Mouse (Mus musculus): ENCODE results near the gene Vwa1. TPM values are rescaled to one million over a fixed set of nuclear protein-coding genes. Genes with fewer than 3 reads are reported as not detected.

The Vwa1 gene
- total RNA-seq (2023), result 0.14 TPM in 1 of 4 replicates, not detected in the others

DNA sequence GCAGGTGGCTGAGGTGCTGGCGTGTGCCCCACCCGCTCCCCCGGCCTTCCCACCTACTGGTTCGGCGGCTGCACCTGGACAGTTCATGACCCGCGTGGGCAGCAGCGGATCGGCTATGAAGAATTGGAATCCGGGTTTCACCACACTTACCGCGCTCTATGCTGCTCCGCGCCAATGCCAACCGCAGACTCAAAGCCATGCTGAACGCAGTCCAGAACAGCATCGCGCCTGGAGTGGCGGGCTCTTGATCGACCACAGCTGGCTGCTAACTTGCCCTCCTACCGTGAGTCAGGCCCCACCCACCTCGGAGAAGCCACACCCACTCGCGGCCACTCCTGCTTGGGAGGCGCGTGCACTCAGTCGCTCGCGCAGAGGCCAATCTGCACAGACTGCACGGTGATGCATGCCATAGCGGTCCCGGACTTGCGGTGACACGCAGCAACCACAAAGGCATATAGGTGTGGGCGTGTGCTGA is at the start of gene Vwa1:
Gene Vwa1, minus strand, starts transcription at position 419 of the 475 bp plus-strand sequence.

DNA sequence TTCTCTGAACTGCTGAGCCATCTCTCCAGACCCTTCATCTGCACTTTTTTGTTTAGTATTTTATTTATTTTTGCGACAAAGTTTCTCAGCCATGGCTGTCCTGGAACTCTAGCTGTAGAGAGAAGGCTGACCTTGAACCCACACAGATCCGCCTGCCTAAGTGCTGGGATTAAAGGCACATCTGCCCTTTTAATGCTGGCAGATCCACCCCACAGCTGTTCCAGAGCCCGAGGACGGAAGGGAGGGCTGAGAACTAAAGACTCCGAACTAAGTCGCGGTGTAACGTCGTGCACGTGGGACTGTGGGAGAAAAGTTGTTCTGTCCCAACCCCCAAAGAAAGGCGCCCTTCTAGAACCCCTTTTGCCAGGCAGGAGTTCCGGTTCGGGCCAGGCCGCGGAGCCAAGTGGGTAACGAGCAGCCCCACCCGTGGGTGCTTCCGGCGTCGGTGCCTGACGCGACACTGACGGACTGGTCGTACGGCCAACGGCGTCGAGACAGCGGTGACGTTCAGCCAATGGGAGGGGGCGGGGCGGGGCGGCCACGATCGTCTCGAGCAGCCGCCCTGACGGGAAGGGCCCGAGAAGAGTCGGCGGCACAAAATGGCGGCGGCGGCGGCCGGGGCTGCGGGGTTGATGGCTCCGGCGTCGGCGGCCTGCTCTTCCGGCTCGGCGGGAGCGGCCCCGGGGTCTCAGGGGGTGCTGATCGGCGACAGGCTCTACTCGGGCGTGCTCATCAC is 37.6 kb upstream of the Vwa1 start, which contains the start of gene Ccnl2:
Gene Ccnl2, plus strand, starts transcription at position 561 of the 736 bp plus-strand sequence.

DNA sequence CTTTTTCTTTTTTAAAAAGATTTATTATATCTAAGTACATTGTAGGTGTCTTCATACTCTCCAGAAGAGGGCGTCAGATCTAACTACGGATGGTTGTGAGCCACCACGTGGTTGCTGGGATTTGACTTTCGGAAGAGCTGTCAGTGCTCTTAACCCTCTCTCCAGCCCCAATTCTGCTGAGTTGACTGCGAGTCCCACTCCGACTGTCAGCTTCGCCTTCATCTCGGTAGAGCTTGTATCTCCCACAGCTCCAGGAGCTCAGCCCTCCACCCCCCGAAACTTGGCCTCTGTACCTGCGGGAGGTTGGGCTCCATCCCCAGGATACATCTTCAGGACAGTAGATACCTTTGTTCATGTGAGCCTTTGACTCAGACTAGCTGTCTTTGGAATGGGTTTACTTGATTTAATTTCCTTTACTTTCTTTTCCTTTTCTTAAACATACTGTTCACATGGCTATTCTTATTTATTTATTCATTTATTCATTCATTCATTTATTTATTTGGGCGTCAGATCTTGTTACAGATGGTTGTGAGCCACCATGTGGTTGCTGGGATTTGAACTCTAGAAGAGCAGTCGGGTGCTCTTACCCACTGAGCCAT is 28.3 kb upstream of the Vwa1 start, which contains the start of gene Mrpl20:
Gene Mrpl20, plus strand, starts transcription at position 138 of the 599 bp plus-strand sequence.

GRCm38 (mm10) chr4:155790021-155790489 is 15.6 kb upstream of the Vwa1 start, which contains the start of gene Ankrd65:
Ankrd65 (plus strand) TSS chr4:155790439.

GRCm38 (mm10) chr4:155785819-155786218 is 11.3 kb upstream of the Vwa1 start, which contains the start of gene Tmem88b:
Tmem88b (minus strand) TSS chr4:155785874.

DNA sequence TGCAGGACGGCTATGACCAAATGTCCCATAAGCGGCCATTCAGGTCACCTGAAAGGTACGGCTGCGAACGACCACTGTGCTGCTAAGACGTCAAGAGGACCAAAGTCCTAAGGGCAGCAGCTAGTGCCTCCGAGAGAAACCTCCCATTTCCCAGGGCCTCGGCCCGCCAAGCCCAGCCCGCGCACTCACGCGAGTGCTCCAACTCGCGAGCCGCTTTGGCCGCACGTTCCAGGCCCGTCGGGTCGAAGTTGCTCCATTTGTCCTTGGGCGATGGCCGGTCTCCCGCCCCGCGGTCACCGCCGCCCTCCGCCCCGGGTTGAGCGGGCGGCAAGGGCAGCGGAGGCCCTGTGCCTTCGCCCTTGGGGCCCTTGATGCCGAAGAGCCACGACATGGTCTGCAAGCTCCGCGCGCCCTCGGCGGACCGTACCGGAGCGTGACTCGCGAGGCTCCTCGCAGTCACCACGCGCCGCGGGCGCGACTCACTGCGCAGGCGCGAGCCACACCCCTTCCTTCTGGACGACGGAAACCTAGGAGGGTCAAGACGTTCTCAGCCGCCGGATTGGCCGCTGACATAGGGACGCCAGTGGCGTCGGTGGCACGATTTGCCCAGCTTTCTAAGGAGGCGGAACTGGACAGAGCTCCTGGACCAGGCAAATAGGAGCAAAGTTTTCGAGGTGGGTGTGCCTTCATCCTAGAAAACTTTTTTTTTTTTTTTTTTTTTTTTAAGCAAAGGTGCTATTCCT is 13.7 kb downstream of the Vwa1 start, which contains the start of gene Atad3a:
Gene Atad3a, minus strand, starts transcription at position 481 of the 743 bp plus-strand sequence.

GRCm38 (mm10) chr4:155734350-155734941 is 40.1 kb downstream of the Vwa1 start, which contains the start of gene Tmem240:
Tmem240 (plus strand) TSS chr4:155734800.

Other genes starting within 250 kb of the Vwa1 start
- 45.9 to 60.5 TPM (median 47.9 TPM) in 4 replicates for gene Nadk, start 212.3 kb downstream of the Vwa1 start, total RNA-seq (2023)
- 29.8 to 32.3 TPM (median 30.3 TPM) in 4 replicates for gene Slc35e2, start 173.3 kb downstream of the Vwa1 start, total RNA-seq (2023)
- gene Cdk11b, start 149.8 kb downstream of the Vwa1 start, total RNA-seq (2023), result 154 to 176 TPM (median 160 TPM) in 4 replicates
- not detected in 4 replicates for gene Gm10563, start 129.3 kb downstream of the Vwa1 start, total RNA-seq (2023)
- gene Mmp23, start 121.3 kb downstream of the Vwa1 start, total RNA-seq (2023), result not detected in 4 replicates
- 32.6 to 38.9 TPM (median 36.1 TPM) in 4 replicates for gene Mib2, start 105.5 kb downstream of the Vwa1 start, total RNA-seq (2023)
- 3.5 to 4.2 TPM (median 3.5 TPM) in 4 replicates for gene Fndc10, start 80.4 kb downstream of the Vwa1 start, total RNA-seq (2023)
- 73.6 to 87.0 TPM (median 79.3 TPM) in 4 replicates for gene Ssu72, start 69.9 kb downstream of the Vwa1 start, total RNA-seq (2023)
- 0.27 to 0.60 TPM (median 0.51 TPM) in 4 replicates for gene Tmem240, start 39.9 kb downstream of the Vwa1 start, total RNA-seq (2023)
- gene Atad3a, start 13.6 kb downstream of the Vwa1 start, total RNA-seq (2023), result 43.7 to 60.2 TPM (median 50.2 TPM) in 4 replicates
- gene Tmem88b, start 11.2 kb upstream of the Vwa1 start, total RNA-seq (2023), result not detected in 4 replicates
- gene Ankrd65, start 15.7 kb upstream of the Vwa1 start, total RNA-seq (2023), result not detected in 4 replicates
- gene Mrpl20, start 28.2 kb upstream of the Vwa1 start, total RNA-seq (2023), result 33.6 to 45.8 TPM (median 44.3 TPM) in 4 replicates
- gene Ccnl2, start 37.8 kb upstream of the Vwa1 start, total RNA-seq (2023), result 218 to 240 TPM (median 224 TPM) in 4 replicates
- gene Aurkaip1, start 56.6 kb upstream of the Vwa1 start, total RNA-seq (2023), result 68.9 to 81.9 TPM (median 72.2 TPM) in 4 replicates
- gene Mxra8, start 65.0 kb upstream of the Vwa1 start, total RNA-seq (2023), result 7.0 to 12.1 TPM (median 9.7 TPM) in 4 replicates
- gene Dvl1, start 72.7 kb upstream of the Vwa1 start, total RNA-seq (2023), result 70.4 to 73.0 TPM (median 71.2 TPM) in 4 replicates
- 0.47 to 1.2 TPM (median 1.0 TPM) in 4 replicates for gene Tas1r3, start 88.7 kb upstream of the Vwa1 start, total RNA-seq (2023)
- gene Cptp, start 94.7 kb upstream of the Vwa1 start, total RNA-seq (2023), result 8.7 to 10.9 TPM (median 9.2 TPM) in 4 replicates
- gene Ints11, start 94.8 kb upstream of the Vwa1 start, total RNA-seq (2023), result 40.8 to 62.5 TPM (median 53.3 TPM) in 4 replicates
- gene Pusl1, start 117.1 kb upstream of the Vwa1 start, total RNA-seq (2023), result 20.2 to 29.6 TPM (median 25.4 TPM) in 4 replicates
- 56.9 to 83.6 TPM (median 66.9 TPM) in 4 replicates for gene Acap3, start 117.1 kb upstream of the Vwa1 start, total RNA-seq (2023)
- 108 to 126 TPM (median 115 TPM) in 4 replicates for gene Ube2j2, start 169.1 kb upstream of the Vwa1 start, total RNA-seq (2023)
- 1.3 to 4.5 TPM (median 2.2 TPM) in 4 replicates for gene C1qtnf12, start 187.6 kb upstream of the Vwa1 start, total RNA-seq (2023)
- 2.3 to 2.6 TPM (median 2.6 TPM) in 4 replicates for gene B3galt6, start 218.0 kb upstream of the Vwa1 start, total RNA-seq (2023)
- gene Sdf4, start 218.2 kb upstream of the Vwa1 start, total RNA-seq (2023), result 113 to 137 TPM (median 123 TPM) in 4 replicates
- 7.1 to 10.8 TPM (median 9.4 TPM) in 4 replicates for gene Tnfrsf4, start 239.1 kb upstream of the Vwa1 start, total RNA-seq (2023)